Mouse (Mus musculus) E14TG2a.4 (cell line): ENCODE measurements around the gene Pik3r2.

Experiments used
- CTCF ChIP-seq: conservative IDR thresholded peaks from 2 replicates; pipeline ENCODE4 v1.5.1; 2014; ENCODE audit warnings: low read length
- NANOG ChIP-seq: IDR thresholded peaks from 2 replicates; pipeline ENCODE4 v1.6.1; 2014; ENCODE audit warnings: borderline replicate concordance, low read length, mixed read lengths

GRCm38 (mm10) chr8:70755661-70756475, 20.6 kb downstream of the Pik3r2 start:
- TF ChIP-seq CTCF = no peak
- 0 out of 2 replicates have a peak, but pooled peaks have one; percentile 6 for TF ChIP-seq NANOG
